8 mouse cellular contexts compared by ENCODE assay signal in genomic region chr17:56039345-56039744, GRCm38 (mm10). TPM values are rescaled to one million over a fixed set of nuclear protein-coding genes. Genes with fewer than 3 reads are reported as not detected.
A peak's percentile ranks its signal among the peaks of the same experiment; 100 is the strongest.
DNase-seq lines count a peak whose midpoint lies in the region; ATAC-seq lines count a peak whose summit lies in the region.

No protein-coding gene starts in this region.

- H3K9me3 ChIP-seq in kidney, embryonic 16.5 days (ENCODE audit: low read length): no peaks in the 10 kb centered on the region
- no peaks in the 10 kb centered on the region for H3K9me3 ChIP-seq in embryonic facial prominence, embryonic 14.5 days (ENCODE audit: control insufficient read depth, low read length)
- no peaks in the 10 kb centered on the region for H3K9me3 ChIP-seq in intestine, embryonic 14.5 days (ENCODE audit: control insufficient read depth, low read length)
- no peaks in the 10 kb centered on the region for H3K9me3 ChIP-seq in midbrain, embryonic 13.5 days

- WGBS in kidney, embryonic 16.5 days: 77% methylated on average over 4 of the region's 4 CpGs
- WGBS in embryonic facial prominence, embryonic 14.5 days: 73% methylated on average over 4 of the region's 4 CpGs
- 77% methylated on average over 4 of the region's 4 CpGs for WGBS in intestine, embryonic 14.5 days
- 77% methylated on average over 4 of the region's 4 CpGs for WGBS in midbrain, embryonic 13.5 days

- H3K4me2 ChIP-seq in kidney, embryonic 16.5 days (replicated peaks; ENCODE audit: low read depth, low read length): peak overlapping the region; percentile 87
- H3K4me2 ChIP-seq in embryonic facial prominence, embryonic 14.5 days (ENCODE audit: low read depth, low read length): peak overlapping the region; percentile 72
- peak overlapping the region; percentile 69 for H3K4me2 ChIP-seq in intestine, embryonic 14.5 days (ENCODE audit: low read length)
- peak overlapping the region; percentile 93 for H3K4me2 ChIP-seq in midbrain, embryonic 13.5 days (replicated peaks)

- peaks cover 31% of the 10 kb centered on the region for H3K4me1 ChIP-seq in kidney, embryonic 16.5 days (ENCODE audit: insufficient read depth, low read length)
- peaks cover 10% of the 10 kb centered on the region for H3K4me1 ChIP-seq in embryonic facial prominence, embryonic 14.5 days (ENCODE audit: control insufficient read depth, insufficient read depth, low read length)
- H3K4me1 ChIP-seq in intestine, embryonic 14.5 days (replicated peaks; ENCODE audit: control insufficient read depth, insufficient read depth, low read length): peaks cover 29% of the 10 kb centered on the region
- H3K4me1 ChIP-seq in midbrain, embryonic 13.5 days (replicated peaks): peaks cover 38% of the 10 kb centered on the region

- H3K36me3 ChIP-seq in kidney, embryonic 16.5 days (ENCODE audit: insufficient read depth, low read length): peaks cover 8% of the 10 kb centered on the region
- peaks cover 15% of the 10 kb centered on the region for H3K36me3 ChIP-seq in embryonic facial prominence, embryonic 14.5 days (ENCODE audit: control insufficient read depth, insufficient read depth, low read length)
- H3K36me3 ChIP-seq in intestine, embryonic 14.5 days (ENCODE audit: control insufficient read depth, insufficient read depth, low read length): peaks cover 20% of the 10 kb centered on the region
- H3K36me3 ChIP-seq in midbrain, embryonic 13.5 days: peaks cover 6% of the 10 kb centered on the region

- H3K9ac ChIP-seq in kidney, embryonic 16.5 days (replicated peaks; ENCODE audit: low read length): no peak overlapping the region
- no peak overlapping the region; the same call in 1 of the 2 replicates for H3K9ac ChIP-seq in embryonic facial prominence, embryonic 14.5 days (ENCODE audit: low read depth, low read length)
- H3K9ac ChIP-seq in intestine, embryonic 14.5 days (ENCODE audit: low read length): peak overlapping the region; percentile 15; the same call in 1 of the 2 replicates
- no peak overlapping the region; the same call in 1 of the 2 replicates for H3K9ac ChIP-seq in midbrain, embryonic 13.5 days (replicated peaks)

- H3K27me3 ChIP-seq in kidney, embryonic 16.5 days (ENCODE audit: insufficient read depth, low read length): no peaks in the 10 kb centered on the region
- H3K27me3 ChIP-seq in embryonic facial prominence, embryonic 14.5 days (replicated peaks; ENCODE audit: control insufficient read depth, insufficient read depth, low read length): no peaks in the 10 kb centered on the region
- H3K27me3 ChIP-seq in intestine, embryonic 14.5 days (replicated peaks; ENCODE audit: control insufficient read depth, insufficient read depth, low read length): no peaks in the 10 kb centered on the region
- H3K27me3 ChIP-seq in midbrain, embryonic 13.5 days: no peaks in the 10 kb centered on the region

- ATAC-seq in kidney, embryonic 16.5 days (ENCODE audit: low FRiP score, low TSS enrichment): no peak
- ATAC-seq in embryonic facial prominence, embryonic 14.5 days (ENCODE audit: low read depth): no peak
- ATAC-seq in intestine, embryonic 14.5 days (replicated peaks; ENCODE audit: low FRiP score, low TSS enrichment, low read depth): no peak
- no peak for ATAC-seq in midbrain, embryonic 13.5 days

- H3K4me3 ChIP-seq in kidney, embryonic 16.5 days (ENCODE audit: low read length): peak overlapping the region; percentile 91; the same call in 1 of the 2 replicates
- peak overlapping the region; percentile 80; the same call in 1 of the 2 replicates for H3K4me3 ChIP-seq in embryonic facial prominence, embryonic 14.5 days (ENCODE audit: low read depth, low read length)
- peak overlapping the region; percentile 61; the same call in 1 of the 2 replicates for H3K4me3 ChIP-seq in intestine, embryonic 14.5 days (ENCODE audit: low read depth, low read length)
- H3K4me3 ChIP-seq in midbrain, embryonic 13.5 days (replicated peaks): peak overlapping the region; percentile 75; the same call in 1 of the 2 replicates

- DNase-seq in kidney, adult 18-20 months: no peak
- DNase-seq in embryonic facial prominence, embryonic 14.5 days (ENCODE audit: low spot score): no peak
- DNase-seq in intestine, embryonic 14.5 days (ENCODE audit: low spot score): no peak
- DNase-seq in yolk sac, embryonic 10.5 days (ENCODE audit: low spot score): no peak
- DNase-seq in thymus, postnatal 0 days (ENCODE audit: low spot score): no peak
- no peak for DNase-seq in urinary bladder, postnatal 10 days (ENCODE audit: low spot score)

- no peak overlapping the region for H3K27ac ChIP-seq in kidney, embryonic 16.5 days (ENCODE audit: low read length)
- H3K27ac ChIP-seq in embryonic facial prominence, embryonic 14.5 days (replicated peaks; ENCODE audit: low read depth, low read length): no peak overlapping the region
- no peak overlapping the region for H3K27ac ChIP-seq in intestine, embryonic 14.5 days (ENCODE audit: low read depth)
- 0 out of 2 replicates have a peak overlapping the region, but pooled peaks have one; percentile 64 for H3K27ac ChIP-seq in midbrain, embryonic 13.5 days

RNA-seq across cellular contexts. Expression of gene Chaf1a, which starts 0.9 kb away (rescaled TPM):
- polyA plus RNA-seq in kidney, embryonic 16.5 days (2015; fragmentation: Nextera tagmentation; extraction: Ambion mirVana): 26.0 and 28.4 TPM in 2 replicates
- polyA plus RNA-seq in embryonic facial prominence, embryonic 14.5 days (2014; fragmentation: Nextera tagmentation; extraction: Ambion mirVana): 14.2 and 16.5 TPM in 2 replicates
- polyA plus RNA-seq in intestine, embryonic 14.5 days (2014; fragmentation: Nextera tagmentation; extraction: Ambion mirVana): 21.0 and 21.8 TPM in 2 replicates
- 10.1 and 11.0 TPM in 2 replicates for polyA plus RNA-seq in midbrain, embryonic 13.5 days (2015; fragmentation: Nextera tagmentation; extraction: Ambion mirVana)
- 18.0 and 18.5 TPM in 2 replicates for polyA plus RNA-seq in thymus, postnatal 0 days (2015; fragmentation: Nextera tagmentation; extraction: Ambion mirVana)

RNA-seq across cellular contexts. Expression of gene Sh3gl1, which starts 2.9 kb away (rescaled TPM):
- 189 and 190 TPM in 2 replicates for polyA plus RNA-seq in kidney, embryonic 16.5 days (2015; fragmentation: Nextera tagmentation; extraction: Ambion mirVana)
- polyA plus RNA-seq in embryonic facial prominence, embryonic 14.5 days (2014; fragmentation: Nextera tagmentation; extraction: Ambion mirVana): 156 and 167 TPM in 2 replicates
- polyA plus RNA-seq in intestine, embryonic 14.5 days (2014; fragmentation: Nextera tagmentation; extraction: Ambion mirVana): 124 and 129 TPM in 2 replicates
- 113 and 123 TPM in 2 replicates for polyA plus RNA-seq in midbrain, embryonic 13.5 days (2015; fragmentation: Nextera tagmentation; extraction: Ambion mirVana)
- 117 and 129 TPM in 2 replicates for polyA plus RNA-seq in thymus, postnatal 0 days (2015; fragmentation: Nextera tagmentation; extraction: Ambion mirVana)

RNA-seq across cellular contexts. Expression of gene Mpnd, which starts 33.8 kb away (rescaled TPM):
- 109 and 112 TPM in 2 replicates for polyA plus RNA-seq in kidney, embryonic 16.5 days (2015; fragmentation: Nextera tagmentation; extraction: Ambion mirVana)
- 81.8 and 107 TPM in 2 replicates for polyA plus RNA-seq in embryonic facial prominence, embryonic 14.5 days (2014; fragmentation: Nextera tagmentation; extraction: Ambion mirVana)
- polyA plus RNA-seq in intestine, embryonic 14.5 days (2014; fragmentation: Nextera tagmentation; extraction: Ambion mirVana): 110 and 115 TPM in 2 replicates
- polyA plus RNA-seq in midbrain, embryonic 13.5 days (2015; fragmentation: Nextera tagmentation; extraction: Ambion mirVana): 159 and 182 TPM in 2 replicates
- polyA plus RNA-seq in thymus, postnatal 0 days (2015; fragmentation: Nextera tagmentation; extraction: Ambion mirVana): 65.7 and 65.9 TPM in 2 replicates

RNA-seq across cellular contexts. Expression of gene Stap2, which starts 34.0 kb away (rescaled TPM):
- polyA plus RNA-seq in kidney, embryonic 16.5 days (2015; fragmentation: Nextera tagmentation; extraction: Ambion mirVana): 21.0 and 21.4 TPM in 2 replicates
- 12.4 and 14.1 TPM in 2 replicates for polyA plus RNA-seq in embryonic facial prominence, embryonic 14.5 days (2014; fragmentation: Nextera tagmentation; extraction: Ambion mirVana)
- polyA plus RNA-seq in intestine, embryonic 14.5 days (2014; fragmentation: Nextera tagmentation; extraction: Ambion mirVana): 24.3 and 25.9 TPM in 2 replicates
- polyA plus RNA-seq in midbrain, embryonic 13.5 days (2015; fragmentation: Nextera tagmentation; extraction: Ambion mirVana): 4.6 and 5.0 TPM in 2 replicates
- 17.6 and 18.0 TPM in 2 replicates for polyA plus RNA-seq in thymus, postnatal 0 days (2015; fragmentation: Nextera tagmentation; extraction: Ambion mirVana)

RNA-seq across cellular contexts. Expression of gene Ubxn6, which starts 35.5 kb away (rescaled TPM):
- 46.2 and 47.2 TPM in 2 replicates for polyA plus RNA-seq in kidney, embryonic 16.5 days (2015; fragmentation: Nextera tagmentation; extraction: Ambion mirVana)
- 32.7 and 39.8 TPM in 2 replicates for polyA plus RNA-seq in embryonic facial prominence, embryonic 14.5 days (2014; fragmentation: Nextera tagmentation; extraction: Ambion mirVana)
- 32.3 and 43.4 TPM in 2 replicates for polyA plus RNA-seq in intestine, embryonic 14.5 days (2014; fragmentation: Nextera tagmentation; extraction: Ambion mirVana)
- 73.7 and 78.6 TPM in 2 replicates for polyA plus RNA-seq in midbrain, embryonic 13.5 days (2015; fragmentation: Nextera tagmentation; extraction: Ambion mirVana)
- polyA plus RNA-seq in thymus, postnatal 0 days (2015; fragmentation: Nextera tagmentation; extraction: Ambion mirVana): 38.7 and 39.9 TPM in 2 replicates
